Mouse (Mus musculus) liver, adult 2 months (tissue): ENCODE results near the gene Hic2.

ENCODE experiments used
- CTCF ChIP-seq: fragments of 200-500 bp; IDR thresholded peaks from 2 replicates; pipeline ENCODE4 v1.5.1; 2011; ENCODE audit warnings: low read depth, low read length, control low read depth
- POLR2A ChIP-seq: fragments of 200-500 bp; IDR thresholded peaks from 2 replicates; pipeline ENCODE4 v1.6.1; 2011; ENCODE audit warnings: low read length, control low read depth; ENCODE audit not compliant: insufficient read depth; ENCODE audit errors: extremely low read depth

GRCm38 (mm10) chr16:17200953-17201707 is 32.2 kb upstream of the Hic2 start:
- TF ChIP-seq CTCF (no peak), POLR2A (no peak)
